Mouse (Mus musculus) right cerebral cortex, adult 2 months (tissue): Measurements from ENCODE around the gene Cdkal1.

Experiments used
- DNase-seq, 2 experiments: peaks; one replicate each; pipeline ENCODE4 v3.0.0; 2021 to 2022; ENCODE audit warnings: low spot score in 2 of 2

Gene Cdkal1

DNA sequence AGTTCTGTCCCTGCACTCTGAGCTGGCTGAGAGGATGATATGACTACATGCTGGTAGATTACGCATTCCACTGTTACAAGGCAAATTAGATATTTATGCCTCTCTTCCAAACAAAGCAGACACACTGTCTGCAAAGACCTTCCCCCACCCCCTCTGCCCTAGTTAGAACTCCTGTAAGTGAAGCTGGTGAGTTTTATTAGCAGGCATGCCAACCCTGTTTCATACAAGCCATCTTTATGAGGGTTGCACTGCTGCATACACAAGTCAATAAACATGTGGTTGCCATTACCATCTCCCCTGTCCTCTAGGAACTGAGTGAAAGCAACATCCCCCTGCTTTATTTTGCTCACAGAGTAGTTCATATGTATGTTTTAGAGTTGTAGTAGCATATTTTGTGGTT, 447.9 kb downstream of the Cdkal1 start:
- DNase-seq = no peak

DNA sequence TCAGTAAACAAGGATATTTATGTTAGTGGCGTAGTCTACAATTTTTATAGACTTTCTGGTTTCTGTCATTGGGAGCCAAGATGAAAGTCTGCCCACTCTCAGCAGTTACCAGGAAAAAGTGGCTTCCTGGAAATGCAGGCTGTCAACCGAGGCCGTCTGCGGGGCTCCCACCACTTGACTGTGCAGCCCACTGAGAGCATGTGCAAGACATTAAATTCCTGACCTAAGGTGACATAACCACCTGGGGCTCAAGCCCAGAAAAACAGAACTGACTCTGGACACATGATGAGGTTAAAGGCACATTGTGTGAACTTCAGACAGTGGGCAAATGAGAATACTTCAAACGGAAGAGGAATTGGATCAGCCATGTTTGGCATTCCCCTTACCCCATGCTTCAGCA, 450.2 kb downstream of the Cdkal1 start:
- DNase-seq = no peak

DNA sequence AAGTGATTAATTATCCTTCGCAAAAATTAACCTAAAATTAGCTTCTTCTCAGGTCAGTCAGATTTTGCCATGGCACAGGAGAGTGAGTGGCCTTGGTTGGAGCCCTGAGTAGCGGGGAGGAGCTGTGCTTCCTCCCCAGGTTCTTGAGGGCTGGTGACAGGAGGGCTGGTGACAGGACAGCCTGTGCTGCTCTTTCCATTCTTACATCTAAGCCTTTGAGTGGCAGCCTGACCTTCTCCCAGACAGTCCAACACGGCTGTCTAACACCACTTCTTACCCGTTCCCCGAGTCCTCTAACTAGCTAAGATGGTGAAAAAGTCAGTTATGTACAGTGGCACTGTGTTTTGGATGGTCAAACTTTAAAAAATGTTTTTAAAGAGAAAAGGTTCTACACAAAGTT, 452.3 kb downstream of the Cdkal1 start:
- no peak for DNase-seq

DNA sequence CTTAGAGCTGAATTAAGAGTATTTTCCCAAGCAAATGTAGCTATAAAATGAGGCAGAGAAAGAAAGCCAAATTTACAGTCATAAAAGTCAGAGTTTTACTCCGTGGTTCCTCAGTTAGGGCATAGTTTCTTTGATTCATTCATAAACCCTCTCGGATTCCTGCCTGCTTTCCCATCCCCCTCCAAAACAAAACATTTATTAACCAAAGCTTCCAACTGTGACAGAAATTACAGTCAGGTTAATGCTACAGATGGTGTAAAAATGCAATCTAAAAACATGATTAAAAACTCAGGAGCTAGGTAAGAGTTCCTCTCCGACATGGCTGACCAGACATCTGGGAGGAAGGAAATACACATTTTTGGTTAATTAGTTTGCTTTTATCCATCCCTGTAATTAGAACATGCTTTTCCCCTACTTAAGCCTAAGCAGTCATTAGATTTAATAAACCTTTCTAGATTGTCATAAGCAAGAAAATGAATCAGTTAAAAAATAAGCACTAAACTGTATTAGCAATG, 452.9 kb downstream of the Cdkal1 start:
- no peak for DNase-seq

DNA sequence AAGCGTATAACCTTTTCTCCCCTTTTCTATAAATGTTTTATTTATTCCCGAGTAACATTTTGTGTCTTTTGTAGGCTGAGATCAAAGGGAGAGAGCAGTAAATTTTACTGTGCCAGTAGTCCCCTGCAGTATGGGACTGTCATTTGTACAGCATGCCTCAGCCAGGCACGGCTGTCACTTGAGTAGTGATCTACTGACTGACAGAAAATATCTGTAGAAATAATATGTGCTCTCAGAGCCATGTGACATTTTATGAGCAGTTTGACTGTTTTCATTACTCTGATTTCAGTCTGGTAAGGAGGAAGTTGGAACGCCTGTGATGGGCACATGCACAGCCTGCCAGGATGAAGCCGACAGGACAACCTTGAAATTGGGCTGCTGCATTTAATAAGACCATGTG, 455.6 kb downstream of the Cdkal1 start:
- no peak for DNase-seq

DNA sequence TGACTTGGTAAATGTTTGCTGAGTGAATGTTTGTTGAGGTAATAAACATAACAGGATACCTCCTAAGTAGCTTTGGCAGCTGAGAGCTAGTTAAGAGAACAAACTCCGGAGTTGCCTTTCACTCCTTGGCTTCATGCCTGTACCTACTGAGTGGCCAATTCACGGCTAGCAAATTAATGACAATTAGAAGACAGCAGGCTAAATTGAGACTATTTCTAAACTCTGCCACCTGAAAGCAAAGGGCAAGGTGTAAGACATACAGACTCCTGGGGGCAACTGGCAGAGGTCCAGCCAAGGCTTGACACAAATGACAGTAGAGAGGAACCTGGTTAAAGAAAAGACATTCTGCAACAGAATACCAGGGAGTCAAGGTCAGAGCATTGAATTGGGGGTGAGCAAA, 457.0 kb downstream of the Cdkal1 start:
- DNase-seq = no peak

DNA sequence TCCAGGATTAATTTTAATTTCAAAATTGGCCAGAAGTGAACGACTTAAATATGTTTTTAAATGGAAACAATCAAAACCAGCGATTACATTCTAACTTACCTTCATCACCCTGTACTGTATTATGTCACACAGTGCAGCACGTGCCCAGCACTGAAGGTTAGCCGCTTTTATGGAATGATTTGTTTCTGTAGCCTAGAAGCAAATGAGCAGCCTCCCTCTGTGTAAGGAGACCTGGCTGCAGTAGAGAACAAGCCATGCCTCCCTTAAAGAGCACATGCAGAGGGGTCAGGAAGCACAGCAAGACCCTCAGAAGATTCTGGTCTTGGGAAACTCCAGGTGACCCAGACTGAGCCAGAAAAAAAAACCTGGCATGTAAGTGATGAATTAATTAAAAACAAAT, 459.8 kb downstream of the Cdkal1 start:
- no peak for DNase-seq

DNA sequence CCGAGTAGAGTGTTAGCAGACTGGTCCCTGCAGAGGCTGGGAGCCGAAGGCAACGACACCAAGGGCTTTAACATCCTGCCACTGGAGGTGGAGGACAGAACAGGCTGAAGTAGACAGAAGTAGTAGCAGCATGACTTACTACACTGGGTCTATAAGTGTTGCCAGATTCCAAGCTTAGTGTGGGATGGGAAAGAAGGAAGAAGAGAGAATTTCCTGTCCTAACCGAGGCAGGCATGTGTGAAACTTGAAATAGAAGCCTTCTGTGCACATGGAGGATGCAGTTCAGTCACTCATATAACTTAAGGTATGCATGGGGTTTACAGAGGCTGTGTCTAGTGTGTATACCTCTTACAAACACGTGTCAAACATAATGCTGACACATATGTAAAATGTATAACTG, 465.4 kb downstream of the Cdkal1 start:
- peak in 1 of 2 experiments; percentile 13 for DNase-seq

DNA sequence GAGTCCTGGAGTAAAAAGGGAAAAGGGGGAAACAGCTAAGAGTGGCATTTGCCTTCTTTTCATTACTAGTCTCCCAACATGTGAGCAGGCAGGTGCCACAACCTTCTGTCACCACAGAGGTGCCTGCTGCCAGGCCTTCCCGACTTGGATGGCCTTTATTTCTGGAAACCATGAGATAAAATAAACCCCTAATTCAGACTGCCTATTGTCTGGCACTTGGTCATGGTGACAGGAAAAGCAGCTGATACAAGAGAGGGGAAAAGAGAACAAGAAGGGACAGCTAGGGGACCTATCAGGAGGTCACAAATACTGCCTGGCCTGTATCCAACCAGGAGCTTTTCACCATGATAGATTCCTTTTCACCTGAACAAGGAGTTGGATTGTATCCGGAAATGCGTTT, 466.6 kb downstream of the Cdkal1 start:
- DNase-seq = no peak

DNA sequence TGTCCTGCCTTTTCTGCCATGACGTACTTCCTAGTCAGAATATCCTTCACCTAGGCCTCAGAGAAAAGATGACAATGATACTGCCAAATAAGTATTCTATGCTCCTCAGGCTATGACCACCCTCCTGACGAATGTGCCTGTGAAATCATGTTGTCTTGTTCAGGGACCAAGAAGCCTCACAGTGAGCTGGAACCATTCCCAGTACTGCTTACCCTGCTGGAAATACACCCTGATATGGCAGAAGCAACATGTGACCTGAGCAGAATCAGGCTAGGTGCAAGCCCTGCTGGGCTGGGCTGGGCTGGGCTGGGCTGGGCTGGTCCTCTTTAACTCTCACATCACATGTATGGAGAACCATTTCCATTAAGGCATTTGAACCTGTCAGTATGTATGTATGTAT, 477.9 kb downstream of the Cdkal1 start:
- no peak for DNase-seq

DNA sequence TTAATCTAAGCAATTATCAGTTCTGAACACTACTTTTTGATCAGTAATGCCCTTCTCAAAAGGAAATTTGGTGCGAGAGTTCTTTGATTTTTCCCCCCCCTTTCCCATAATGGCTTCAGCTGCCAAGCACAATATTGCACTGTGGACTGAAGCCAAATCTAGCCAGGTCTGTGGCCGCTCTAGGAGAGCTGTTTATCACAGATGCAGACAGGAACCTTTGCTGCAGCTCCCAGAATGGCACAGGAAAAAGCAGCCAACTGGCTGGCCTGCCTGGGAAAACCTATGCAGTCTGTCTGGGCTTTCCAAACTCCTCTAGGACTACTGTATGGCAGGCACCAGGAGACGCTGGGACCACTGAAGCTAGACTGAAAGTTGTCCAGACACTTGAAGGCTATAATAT, 483.6 kb downstream of the Cdkal1 start:
- DNase-seq = no peak

DNA sequence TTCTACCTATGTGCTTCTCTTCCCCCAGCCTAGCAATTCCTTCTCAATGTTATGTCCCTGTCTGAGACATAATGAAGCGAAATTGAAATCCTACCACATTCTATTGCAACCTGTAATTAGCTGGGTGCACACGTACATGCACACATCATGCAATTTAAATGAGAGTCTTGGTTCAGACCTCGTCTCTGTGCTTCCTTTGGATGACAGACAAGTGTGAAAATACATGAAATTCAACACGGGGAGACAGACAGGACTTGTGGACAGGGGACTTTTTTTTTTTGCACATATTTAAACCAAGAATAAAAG, 484.1 kb downstream of the Cdkal1 start:
- no peak for DNase-seq

DNA sequence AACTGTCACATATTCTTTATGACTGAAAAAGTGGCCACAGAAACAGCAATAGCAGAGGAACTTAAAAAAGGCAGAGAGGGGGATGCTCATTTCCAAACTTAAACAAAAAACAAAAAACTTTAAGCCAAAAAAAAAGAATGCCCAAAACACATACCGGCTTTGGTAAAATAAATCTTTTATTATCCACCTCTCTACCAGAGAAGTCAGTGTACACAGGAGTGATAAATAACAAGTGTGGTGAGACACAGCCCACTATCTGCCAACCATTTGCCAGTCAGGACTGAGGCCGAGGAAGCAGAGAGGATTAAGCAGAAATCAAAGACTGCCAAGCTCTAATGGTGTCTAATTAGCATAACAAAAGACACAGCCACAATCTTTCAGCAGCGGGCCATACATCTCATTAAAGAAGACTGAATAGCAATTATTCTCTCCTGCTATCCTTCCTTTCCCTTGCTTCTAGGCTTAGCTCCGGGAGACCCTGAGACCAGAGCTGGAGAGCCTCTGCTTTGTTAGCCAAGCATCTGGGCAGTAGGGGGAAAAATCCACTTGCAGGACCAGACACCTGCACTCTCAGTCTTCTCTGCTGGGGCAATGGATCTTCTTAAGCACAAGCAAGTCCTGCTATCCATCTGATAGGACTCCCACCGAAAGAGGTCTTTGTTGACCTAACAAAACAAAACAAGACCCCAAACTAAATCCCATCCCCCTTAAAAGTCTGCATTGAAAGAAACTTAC, 484.6 kb downstream of the Cdkal1 start:
- DNase-seq = no peak

DNA sequence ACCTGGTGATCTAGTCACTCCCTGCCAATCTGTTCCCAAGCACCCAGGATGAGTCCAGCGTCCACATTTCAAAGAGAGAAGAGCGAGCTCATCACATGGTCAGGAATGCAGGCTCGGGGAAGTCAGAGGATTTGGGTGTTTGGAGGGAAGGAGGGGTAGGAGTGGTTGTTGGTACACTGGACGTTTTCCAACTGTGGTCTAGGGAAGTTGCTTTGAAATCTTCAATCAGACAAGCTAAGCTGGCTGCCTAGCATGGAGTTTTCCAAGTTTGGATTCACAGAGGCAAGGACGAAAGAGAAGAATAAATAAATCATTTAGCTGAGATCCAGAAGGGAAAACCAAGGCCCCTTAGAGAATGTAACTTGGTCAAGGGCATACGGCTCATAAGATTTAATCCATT, 486.7 kb downstream of the Cdkal1 start:
- no peak for DNase-seq

DNA sequence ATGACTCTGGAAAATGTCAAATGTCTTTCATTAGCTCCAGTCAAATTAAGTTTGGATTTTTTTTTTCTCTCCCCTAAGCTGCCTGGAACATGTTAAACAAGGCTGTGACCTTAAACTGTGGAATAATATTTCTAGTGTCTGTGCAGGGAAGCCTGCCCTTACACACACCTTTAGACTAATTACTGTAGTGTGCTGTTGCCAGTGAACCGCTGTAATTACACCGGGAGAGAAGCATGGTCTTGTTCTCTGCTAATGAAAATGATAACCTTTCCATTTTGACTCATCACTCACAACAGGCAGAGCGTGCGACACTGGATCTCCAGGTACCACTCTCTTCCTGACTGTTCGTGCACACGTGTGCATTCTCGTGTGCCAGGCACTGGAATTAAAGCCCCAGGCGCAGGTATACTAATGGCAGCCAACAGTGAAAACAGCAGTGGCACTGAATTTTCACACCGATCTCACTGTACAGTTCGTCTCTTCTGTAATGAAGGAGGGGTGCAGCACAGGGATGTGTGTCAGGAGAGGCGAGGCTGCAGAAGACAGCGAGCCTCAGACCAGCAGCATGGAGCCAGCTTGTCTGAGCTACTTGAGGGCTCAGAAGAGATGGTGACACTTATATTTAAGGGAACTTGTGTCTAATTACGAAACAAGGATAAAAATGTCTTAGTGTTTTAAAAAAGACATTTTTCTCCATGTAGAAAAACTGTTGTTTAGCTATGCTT, 490.4 kb downstream of the Cdkal1 start:
- DNase-seq = no peak

DNA sequence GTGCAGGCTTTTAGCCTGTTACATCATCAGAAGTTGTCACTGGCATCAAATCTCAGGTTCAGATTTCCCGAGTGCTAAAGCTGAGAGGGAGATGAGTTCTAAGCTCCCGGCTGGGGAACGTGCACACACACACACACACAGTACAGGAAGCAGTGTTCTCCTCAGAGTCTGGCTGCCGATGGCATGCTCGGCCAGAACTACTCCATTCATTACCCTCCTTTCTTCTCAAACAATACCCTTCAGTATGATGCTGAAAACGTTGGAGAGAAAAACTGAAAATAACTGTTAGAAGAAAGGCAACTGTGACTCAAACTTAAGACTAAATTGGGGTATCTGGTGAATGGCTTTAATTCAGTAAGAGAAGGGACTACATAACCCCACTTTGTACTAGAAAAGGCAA, 491.5 kb downstream of the Cdkal1 start:
- DNase-seq = no peak

DNA sequence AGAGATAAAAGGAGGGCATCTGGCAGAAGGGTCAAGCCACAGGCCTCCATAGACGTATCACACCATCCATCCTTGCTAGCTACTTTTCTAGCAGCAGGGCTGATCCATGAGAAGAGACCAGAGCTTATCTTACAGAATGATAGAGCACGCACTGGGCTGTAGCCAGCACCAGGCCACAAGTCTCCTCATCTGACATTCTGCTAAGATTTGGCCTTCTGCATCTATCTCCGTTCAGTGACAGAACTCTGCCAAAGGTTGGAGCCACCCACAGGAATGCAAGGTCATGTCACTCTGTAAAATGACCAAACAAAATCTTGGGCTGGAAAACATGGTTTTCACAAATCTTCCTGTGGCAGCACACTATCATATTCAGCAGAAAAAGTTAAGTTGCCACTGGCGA, 493.6 kb downstream of the Cdkal1 start:
- no peak for DNase-seq

DNA sequence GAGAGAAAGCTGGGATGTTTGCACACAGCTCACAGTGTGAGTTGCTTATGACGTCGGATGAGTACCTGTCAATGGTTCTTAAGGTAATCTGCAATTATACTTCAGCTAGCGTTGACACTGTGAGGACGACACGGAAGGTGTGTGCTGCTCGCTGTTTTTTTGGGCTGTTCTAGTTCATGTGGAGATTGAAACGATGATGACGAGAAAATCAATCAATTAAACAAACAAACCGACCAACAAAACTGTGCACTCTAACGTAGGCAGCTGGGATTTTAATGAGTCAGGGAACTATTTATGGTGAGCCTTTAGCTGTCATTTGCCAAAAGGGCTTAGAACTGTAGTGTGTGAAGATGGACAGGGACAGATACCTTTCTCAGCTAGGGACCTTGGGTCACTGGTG, 494.6 kb downstream of the Cdkal1 start:
- no peak for DNase-seq

DNA sequence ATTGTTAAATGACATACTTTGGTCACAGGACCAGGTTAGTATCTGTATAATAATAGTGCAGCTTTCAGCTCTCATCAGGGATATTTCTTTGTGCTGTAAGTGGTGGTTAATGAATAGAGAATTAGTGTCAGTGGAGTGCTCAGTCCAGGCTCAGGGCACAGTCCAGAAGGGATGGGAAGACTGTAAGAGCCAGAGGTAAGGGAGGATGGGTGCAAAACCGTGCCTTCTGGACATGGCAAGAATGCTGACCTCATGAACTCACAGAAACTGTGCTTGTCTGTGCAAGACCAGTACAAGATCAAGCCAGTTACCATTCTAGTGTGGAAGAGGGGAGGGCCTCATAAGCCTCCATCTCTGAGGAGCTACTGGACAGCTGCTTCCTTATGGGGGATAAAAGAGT, 496.1 kb downstream of the Cdkal1 start:
- no peak for DNase-seq

DNA sequence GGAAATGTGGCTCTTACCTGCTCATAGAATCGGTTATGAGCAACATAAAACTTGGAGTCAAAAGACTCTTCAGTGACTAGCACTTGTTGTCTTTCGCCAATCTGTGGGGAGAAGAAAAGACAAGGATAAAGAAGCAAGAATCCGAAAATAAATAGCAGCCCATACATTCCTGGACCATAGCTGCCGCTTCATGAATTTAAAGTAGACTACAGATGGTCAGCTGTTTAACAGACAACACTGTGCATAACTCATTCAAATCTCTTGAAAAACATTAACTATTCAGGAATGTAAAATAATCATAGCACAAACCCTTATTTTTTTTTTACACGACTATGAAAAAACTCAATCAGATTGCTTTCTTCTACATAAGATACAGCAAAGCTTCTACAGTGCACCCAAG, 498.0 kb downstream of the Cdkal1 start:
- no peak for DNase-seq

DNA sequence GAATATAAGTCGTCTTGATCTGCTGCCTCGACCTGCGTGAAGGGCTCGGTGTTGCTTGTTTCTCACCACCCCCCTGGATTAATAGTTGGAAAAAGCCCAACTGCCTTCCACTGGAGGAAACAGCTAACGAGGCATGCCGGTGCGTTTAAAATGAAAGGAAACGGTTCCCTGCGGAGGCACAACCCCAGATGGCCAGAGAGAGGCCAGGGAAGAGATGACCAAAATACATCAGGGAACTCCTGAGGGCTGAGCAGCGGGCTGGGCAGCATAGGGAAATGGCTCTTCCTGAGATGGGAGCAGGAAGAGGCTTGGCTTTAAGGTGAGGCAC, 499.4 kb downstream of the Cdkal1 start:
- DNase-seq = no peak

DNA sequence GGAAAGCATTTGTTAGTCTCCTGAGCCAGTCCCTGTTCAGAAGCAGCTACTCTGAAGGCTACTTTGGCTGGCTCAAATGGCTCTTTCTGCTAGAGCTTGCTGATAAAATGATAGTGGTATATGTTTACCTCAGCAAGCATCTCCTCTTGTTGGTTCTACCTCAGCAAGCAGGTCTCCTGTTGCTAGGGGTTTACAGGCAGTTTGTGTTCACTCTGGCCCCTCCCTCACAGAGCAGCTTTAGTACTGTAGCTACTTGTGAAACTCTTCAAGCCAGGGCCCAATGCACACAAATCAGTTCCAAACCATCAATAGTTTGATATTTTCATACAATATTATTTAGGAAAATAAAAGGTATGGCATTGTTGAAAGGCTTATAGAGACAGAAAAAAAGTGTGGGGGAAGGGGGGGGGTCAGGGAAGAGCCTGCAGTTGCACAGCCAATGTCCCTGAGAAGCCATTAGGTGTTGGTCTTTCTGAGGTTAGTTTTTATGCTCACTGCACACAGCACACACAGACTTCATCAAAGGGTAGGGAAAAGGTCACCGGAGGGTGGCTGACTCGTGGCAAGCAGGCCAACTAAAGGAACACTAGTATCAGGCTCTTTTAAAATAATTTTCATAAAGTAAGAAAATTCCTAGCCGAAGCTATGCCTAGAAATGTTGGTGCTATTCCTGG, 499.9 kb downstream of the Cdkal1 start:
- DNase-seq = no peak

DNA sequence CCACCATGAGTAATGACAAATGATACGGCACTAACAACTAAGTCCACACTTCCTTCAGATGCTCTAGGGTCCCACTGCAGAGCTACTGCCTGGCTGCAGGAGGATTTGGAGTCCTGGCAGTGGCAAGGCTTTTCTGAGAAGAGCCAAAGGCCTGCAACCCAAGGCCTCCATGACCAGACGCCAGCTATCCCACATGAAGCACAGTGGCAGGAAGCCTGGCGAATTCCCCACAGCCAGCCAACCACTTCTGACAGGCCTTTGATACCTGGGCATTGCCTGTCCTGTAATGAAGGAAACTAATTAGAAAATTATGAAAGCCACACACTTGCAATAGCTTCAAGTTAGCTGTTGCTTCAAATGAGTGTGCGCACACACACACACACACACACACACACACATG, 500.5 kb downstream of the Cdkal1 start:
- no peak for DNase-seq
